Mouse (Mus musculus): ENCODE data around the gene Hbb-bt. TPM values are rescaled to one million over a fixed set of nuclear protein-coding genes. Genes with fewer than 3 reads are reported as not detected.
"Not testable (repeated sequence)": the region's sequence is repeated elsewhere in the genome, so short reads cannot be mapped to it uniquely, and the experiment has no call there.

The Hbb-bt gene
- polyA plus RNA-seq (2015; fragmentation: Nextera tagmentation; extraction: Ambion mirVana): 996 and 1,160 TPM in 2 replicates

GRCm38 (mm10) chr7:103813766-103814165, at the start of gene Hbb-bt:
TSS of gene Hbb-bt (minus strand) at chr7:103813996.
- ATAC-seq (ENCODE audit: low FRiP score): no peak
- no peaks in the 10 kb centered on the region for H3K27me3 ChIP-seq
- H3K4me1 ChIP-seq (replicated peaks): no peaks in the 10 kb centered on the region
- H3K9me3 ChIP-seq: no peaks in the 10 kb centered on the region
- no peak within 1 kb of the TSS for H3K9ac ChIP-seq
- 90% methylated on average over 3 of the region's 3 CpGs for WGBS
- no peak within 1 kb of the TSS for H3K4me3 ChIP-seq
- H3K27ac ChIP-seq: no peak within 1 kb of the TSS
- H3K4me2 ChIP-seq: no peak within 1 kb of the TSS
- H3K36me3 ChIP-seq: no peaks in the 10 kb centered on the region

- Histone ChIP-seq H3K4me3 (no peak overlapping the region), H3K27me3 (no peaks in the 10 kb centered on the region), H3K4me2 (no peak overlapping the region), H3K36me3 (no peaks in the 10 kb centered on the region), H3K9ac (no peak overlapping the region), H3K9me3 (no peaks in the 10 kb centered on the region), H3K4me1 (replicated peaks) (no peaks in the 10 kb centered on the region), H3K27ac (no peak overlapping the region)
- ATAC-seq (ENCODE audit: low FRiP score): no peak
- 78% methylated on average over 3 of the region's 3 CpGs for WGBS
Measured at GRCm38 (mm10) chr7:103861531-103861930, 47.7 kb upstream of the Hbb-bt start.

- ATAC-seq (ENCODE audit: low FRiP score): no peak
- H3K9me3 ChIP-seq: no peaks in the 10 kb centered on the region
- no peak overlapping the region for H3K4me3 ChIP-seq
- no peak overlapping the region for H3K4me2 ChIP-seq
- no peaks in the 10 kb centered on the region for H3K36me3 ChIP-seq
- no peaks in the 10 kb centered on the region for H3K27me3 ChIP-seq
- no peak overlapping the region for H3K9ac ChIP-seq
- H3K27ac ChIP-seq: no peak overlapping the region
- H3K4me1 ChIP-seq (replicated peaks): no peaks in the 10 kb centered on the region
- whole genome bisulfite sequencing: 72% methylated on average over 1 of the region's 1 CpGs
Measured at GRCm38 (mm10) chr7:103860855-103861254, 47.1 kb upstream of the Hbb-bt start.

GRCm38 (mm10) chr7:103859076-103859475, 45.3 kb upstream of the Hbb-bt start:
- Histone ChIP-seq H3K27ac (no peak overlapping the region), H3K36me3 (no peaks in the 10 kb centered on the region), H3K27me3 (no peaks in the 10 kb centered on the region), H3K4me3 (no peak overlapping the region), H3K4me1 (replicated peaks) (no peaks in the 10 kb centered on the region), H3K9me3 (no peaks in the 10 kb centered on the region), H3K4me2 (no peak overlapping the region), H3K9ac (no peak overlapping the region)
- WGBS: 81% methylated on average over 2 of the region's 2 CpGs
- no peak for ATAC-seq (ENCODE audit: low FRiP score)

GRCm38 (mm10) chr7:103854669-103855068, 40.9 kb upstream of the Hbb-bt start:
- H3K4me1 ChIP-seq (replicated peaks): no peaks in the 10 kb centered on the region
- H3K27me3 ChIP-seq: no peaks in the 10 kb centered on the region
- H3K4me3 ChIP-seq: no peak overlapping the region
- no peak overlapping the region for H3K27ac ChIP-seq
- H3K4me2 ChIP-seq: no peak overlapping the region
- H3K36me3 ChIP-seq: no peaks in the 10 kb centered on the region
- ATAC-seq (ENCODE audit: low FRiP score): no peak
- WGBS: 78% methylated on average over 1 of the region's 1 CpGs
- no peaks in the 10 kb centered on the region for H3K9me3 ChIP-seq
- no peak overlapping the region for H3K9ac ChIP-seq

GRCm38 (mm10) chr7:103853090-103853489, 39.3 kb upstream of the Hbb-bt start, which contains the start of gene Hbb-y:
TSS of gene Hbb-y (minus strand) at chr7:103853216.
- H3K27me3 ChIP-seq: no peaks in the 10 kb centered on the region
- no peak for ATAC-seq (ENCODE audit: low FRiP score)
- no peak within 1 kb of the TSS for H3K9ac ChIP-seq
- H3K4me3 ChIP-seq: no peak within 1 kb of the TSS
- H3K36me3 ChIP-seq: no peaks in the 10 kb centered on the region
- H3K4me2 ChIP-seq: no peak within 1 kb of the TSS
- H3K4me1 ChIP-seq (replicated peaks): no peaks in the 10 kb centered on the region
- no peak within 1 kb of the TSS for H3K27ac ChIP-seq
- 56% methylated on average over 2 of the region's 2 CpGs for WGBS
- H3K9me3 ChIP-seq: no peaks in the 10 kb centered on the region

- H3K9me3 ChIP-seq: no peaks in the 10 kb centered on the region
- 63% methylated on average over 2 of the region's 2 CpGs for WGBS
- no peak for ATAC-seq (ENCODE audit: low FRiP score)
- no peaks in the 10 kb centered on the region for H3K4me1 ChIP-seq (replicated peaks)
- H3K27ac ChIP-seq: no peak overlapping the region
- H3K9ac ChIP-seq: no peak overlapping the region
- no peak overlapping the region for H3K4me3 ChIP-seq
- no peaks in the 10 kb centered on the region for H3K27me3 ChIP-seq
- no peak overlapping the region for H3K4me2 ChIP-seq
- H3K36me3 ChIP-seq: no peaks in the 10 kb centered on the region
Measured at GRCm38 (mm10) chr7:103844525-103845325, 30.9 kb upstream of the Hbb-bt start.

GRCm38 (mm10) chr7:103843034-103843433, 29.2 kb upstream of the Hbb-bt start, which contains the start of gene Hbb-bh1:
TSS of gene Hbb-bh1 (minus strand) at chr7:103843164.
- Histone ChIP-seq H3K36me3 (no peaks in the 10 kb centered on the region), H3K27me3 (no peaks in the 10 kb centered on the region), H3K9ac (no peak within 1 kb of the TSS), H3K4me3 (no peak within 1 kb of the TSS), H3K4me2 (no peak within 1 kb of the TSS), H3K9me3 (no peaks in the 10 kb centered on the region), H3K27ac (no peak within 1 kb of the TSS), H3K4me1 (replicated peaks) (no peaks in the 10 kb centered on the region)
- ATAC-seq (ENCODE audit: low FRiP score): no peak
- WGBS: 89% methylated on average over 2 of the region's 2 CpGs

- Histone ChIP-seq H3K27me3 (no peaks in the 10 kb centered on the region), H3K4me2 (no peak within 1 kb of the TSS), H3K27ac (no peak within 1 kb of the TSS), H3K9me3 (no peaks in the 10 kb centered on the region), H3K4me1 (replicated peaks) (no peaks in the 10 kb centered on the region), H3K4me3 (no peak within 1 kb of the TSS), H3K9ac (no peak within 1 kb of the TSS), H3K36me3 (no peaks in the 10 kb centered on the region)
- 79% methylated on average over 3 of the region's 3 CpGs for WGBS
- no peak for ATAC-seq (ENCODE audit: low FRiP score)
Measured at GRCm38 (mm10) chr7:103840268-103840667, 26.5 kb upstream of the Hbb-bt start, which contains the start of gene Hbb-bh2. TSS of gene Hbb-bh2 (minus strand) at chr7:103840520.

GRCm38 (mm10) chr7:103827808-103828207, 14.0 kb upstream of the Hbb-bt start, which contains the start of gene Hbb-bs:
TSS of gene Hbb-bs (minus strand) at chr7:103828096.
- ATAC-seq (ENCODE audit: low FRiP score): no peak
- H3K27ac ChIP-seq: no peak within 1 kb of the TSS
- no peak within 1 kb of the TSS for H3K4me2 ChIP-seq
- H3K36me3 ChIP-seq: no peaks in the 10 kb centered on the region
- no peak within 1 kb of the TSS for H3K9ac ChIP-seq
- H3K27me3 ChIP-seq: no peaks in the 10 kb centered on the region
- no peaks in the 10 kb centered on the region for H3K9me3 ChIP-seq
- no peak within 1 kb of the TSS for H3K4me3 ChIP-seq
- no peaks in the 10 kb centered on the region for H3K4me1 ChIP-seq (replicated peaks)
- WGBS: 93% methylated on average over 4 of the region's 4 CpGs

GRCm38 (mm10) chr7:103827139-103827538, 13.3 kb upstream of the Hbb-bt start:
- H3K4me1 ChIP-seq (replicated peaks); H3K9me3 ChIP-seq; H3K36me3 ChIP-seq; H3K4me3 ChIP-seq; H3K27me3 ChIP-seq; H3K27ac ChIP-seq; H3K4me2 ChIP-seq; ATAC-seq (ENCODE audit: low FRiP score); H3K9ac ChIP-seq: not testable (repeated sequence)
- WGBS: no CpG with 5 or more reads among the region's 2 CpGs

GRCm38 (mm10) chr7:103826255-103826887, 12.6 kb upstream of the Hbb-bt start:
- Histone ChIP-seq H3K4me3 (no peak overlapping the region), H3K27me3 (no peaks in the 10 kb centered on the region), H3K9me3 (no peaks in the 10 kb centered on the region), H3K27ac (no peak overlapping the region), H3K36me3 (no peaks in the 10 kb centered on the region), H3K9ac (no peak overlapping the region), H3K4me2 (no peak overlapping the region), H3K4me1 (replicated peaks) (no peaks in the 10 kb centered on the region)
- WGBS: 65% methylated on average over 3 of the region's 3 CpGs
- no peak for ATAC-seq (ENCODE audit: low FRiP score)
